Mouse (Mus musculus): ENCODE measurements around the gene Ankib1.
A peak's percentile ranks its signal among the peaks of the same experiment; 100 is the strongest.

Ankib1 gene

DNA sequence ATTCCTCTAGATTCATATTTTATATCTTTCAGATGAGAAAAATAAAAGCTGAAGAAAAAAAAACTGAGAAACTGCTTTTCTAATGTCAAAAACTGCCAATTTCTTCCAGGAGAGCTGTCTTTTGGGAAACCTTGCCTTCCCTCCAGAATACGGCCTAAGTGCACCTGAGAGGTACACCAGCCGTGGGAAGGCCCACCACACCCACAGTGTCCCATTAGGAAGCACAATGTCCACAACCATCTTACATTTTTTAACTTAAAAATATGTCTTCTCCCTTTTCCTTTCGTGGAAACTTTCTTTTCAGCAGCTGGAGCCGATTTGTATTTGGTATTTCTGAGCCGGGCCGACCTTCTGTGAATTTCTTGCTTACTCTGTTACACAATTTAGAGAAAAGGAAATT, 156.2 kb downstream of the Ankib1 start:
- DNase-seq: peak; percentile 9

DNA sequence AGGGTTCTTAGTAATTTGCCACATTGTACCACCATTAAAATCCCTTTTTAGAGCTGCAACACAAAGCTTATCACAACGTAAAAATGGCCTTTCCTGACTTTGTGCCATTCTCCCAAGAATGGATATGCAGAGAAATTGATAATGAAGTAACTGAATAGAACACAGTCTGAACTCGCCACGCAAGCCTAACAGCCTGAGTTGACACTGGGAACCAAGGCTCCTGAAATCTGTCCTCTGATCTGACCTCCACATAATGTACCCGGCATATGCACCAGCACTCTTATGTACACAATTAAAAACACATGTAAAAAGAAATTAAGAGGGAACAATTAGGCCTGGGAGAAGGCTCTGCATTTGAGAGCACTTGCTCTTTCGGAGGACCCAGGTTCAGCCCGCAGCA, 157.4 kb downstream of the Ankib1 start:
- DNase-seq: no peak

DNA sequence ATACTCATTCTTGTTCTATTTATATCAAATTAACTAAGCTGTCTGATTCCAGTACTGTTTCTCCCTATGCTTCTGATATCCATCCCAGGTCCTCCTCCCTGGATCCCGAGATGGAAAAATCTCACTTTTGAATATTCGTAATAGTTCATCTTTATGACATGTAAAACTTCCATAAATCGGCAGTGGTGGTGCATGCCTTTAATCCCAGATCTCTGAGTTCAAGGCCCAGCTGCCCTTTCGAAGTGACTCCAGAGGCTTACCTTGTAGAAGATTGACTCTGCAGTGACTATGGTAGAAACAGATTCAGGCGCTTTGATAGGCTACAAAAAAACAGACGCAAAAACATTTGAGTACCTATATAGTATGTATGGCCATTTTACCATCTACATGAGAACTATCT, 158.1 kb downstream of the Ankib1 start:
- no peak for DNase-seq

All from cerebellum, adult 9-11 months (tissue).